Mouse (Mus musculus) retina, postnatal 7 days (tissue): ENCODE data around the gene Mxd1.

Experiments
- DNase-seq: peaks from one replicate; pipeline ENCODE4 v3.0.0-alpha.2; 2012; ENCODE audit warnings: low read depth, low spot score

Gene Mxd1

GRCm38 (mm10) chr6:86646143-86646542 is 22.8 kb downstream of the Mxd1 start:
- no peak for DNase-seq

GRCm38 (mm10) chr6:86645551-86645950 is 23.4 kb downstream of the Mxd1 start:
- no peak for DNase-seq

- DNase-seq: no peak
Measured at GRCm38 (mm10) chr6:86644775-86645400, 24.1 kb downstream of the Mxd1 start.

GRCm38 (mm10) chr6:86641716-86642115 is 27.2 kb downstream of the Mxd1 start:
- no peak for DNase-seq

GRCm38 (mm10) chr6:86640776-86641175 is 28.2 kb downstream of the Mxd1 start:
- no peak for DNase-seq

GRCm38 (mm10) chr6:86640161-86640560 is 28.8 kb downstream of the Mxd1 start:
- no peak for DNase-seq

- no peak for DNase-seq
Measured at GRCm38 (mm10) chr6:86639180-86640160, 29.5 kb downstream of the Mxd1 start.

GRCm38 (mm10) chr6:86638434-86638833 is 30.5 kb downstream of the Mxd1 start:
- DNase-seq: no peak

GRCm38 (mm10) chr6:86637860-86638259 is 31.1 kb downstream of the Mxd1 start:
- DNase-seq: no peak

- no peak for DNase-seq
Measured at GRCm38 (mm10) chr6:86637171-86637835, 31.7 kb downstream of the Mxd1 start.

GRCm38 (mm10) chr6:86636495-86636894 is 32.5 kb downstream of the Mxd1 start:
- DNase-seq: no peak

- DNase-seq: no peak
Measured at GRCm38 (mm10) chr6:86630141-86630540, 38.8 kb downstream of the Mxd1 start.

GRCm38 (mm10) chr6:86627946-86628345 is 41.0 kb downstream of the Mxd1 start, which contains the start of gene Asprv1:
Asprv1 (plus strand) TSS chr6:86628164.
- DNase-seq: no peak

GRCm38 (mm10) chr6:86624074-86625030 is 44.6 kb downstream of the Mxd1 start:
- DNase-seq: no peak

GRCm38 (mm10) chr6:86623201-86623600 is 45.8 kb downstream of the Mxd1 start:
- no peak for DNase-seq

GRCm38 (mm10) chr6:86615301-86615700 is 53.7 kb downstream of the Mxd1 start:
- no peak for DNase-seq

- no peak for DNase-seq
Measured at GRCm38 (mm10) chr6:86610714-86611113, 58.2 kb downstream of the Mxd1 start.

- DNase-seq: no peak
Measured at GRCm38 (mm10) chr6:86609235-86609634, 59.7 kb downstream of the Mxd1 start.

- DNase-seq: no peak
Measured at GRCm38 (mm10) chr6:86607471-86607870, 61.5 kb downstream of the Mxd1 start.

GRCm38 (mm10) chr6:86606289-86606688 is 62.7 kb downstream of the Mxd1 start:
- DNase-seq: no peak

GRCm38 (mm10) chr6:86605260-86605659 is 63.7 kb downstream of the Mxd1 start:
- no peak for DNase-seq
